Mouse (Mus musculus) left cerebral cortex, adult 18-20 months (tissue): ENCODE measurements at regions not wholly inside any gene's neighbourhood (a gene's known extent, or its start where the extent isn't known, plus 50 kb on each side); places are given as distances from the start of the nearest gene placed in this dataset.

Experiments used
- DNase-seq, 2 experiments: peaks; one replicate each; pipeline ENCODE4 v3.0.0; 2021 to 2022; ENCODE audit warnings: low spot score in 2 of 2, mixed read lengths in 1 of 2

GRCm38 (mm10) chr10:122563973-122564372, 114.6 kb upstream of the Ppm1h start:
- DNase-seq, result no peak

GRCm38 (mm10) chr10:122564473-122564872, 114.1 kb upstream of the Ppm1h start:
- no peak for DNase-seq

- no peak for DNase-seq
Measured at GRCm38 (mm10) chr10:122566601-122567000, 112.0 kb upstream of the Ppm1h start.

DNA sequence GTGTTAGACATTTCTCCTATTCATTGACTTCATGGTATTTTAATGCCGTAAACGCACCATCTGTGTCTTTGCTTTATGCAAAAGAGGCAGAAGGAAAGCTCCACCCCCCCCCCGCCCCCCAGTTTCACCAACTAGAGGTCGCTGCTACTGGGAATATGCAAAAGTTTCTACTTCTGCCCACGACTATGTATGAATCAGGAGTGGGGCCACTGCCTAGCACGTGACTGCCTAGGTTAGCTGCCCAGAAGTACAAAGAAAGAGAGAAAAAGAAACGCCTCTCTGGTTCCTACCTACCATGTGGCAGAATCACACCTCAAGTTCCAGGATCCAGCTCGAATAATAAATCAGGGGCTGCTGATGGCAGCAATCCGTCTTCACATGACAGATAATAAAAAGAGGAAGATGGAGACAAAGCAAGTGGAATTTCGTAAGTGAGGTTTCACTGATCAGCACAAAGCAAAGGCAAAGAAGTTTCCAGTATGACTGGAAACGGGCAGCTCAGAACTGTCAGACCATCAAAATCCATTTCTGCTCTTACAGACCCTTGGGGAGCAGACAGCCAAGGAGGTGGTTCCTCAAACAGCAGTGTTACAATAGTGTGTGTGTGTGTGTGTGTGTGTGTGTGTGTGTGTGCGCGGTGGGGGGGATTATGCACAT, 108.9 kb upstream of the Ppm1h start:
- peak; percentile 18 to 33 for DNase-seq

GRCm38 (mm10) chr10:122570909-122571551, 107.5 kb upstream of the Ppm1h start:
- DNase-seq, result no peak

DNA sequence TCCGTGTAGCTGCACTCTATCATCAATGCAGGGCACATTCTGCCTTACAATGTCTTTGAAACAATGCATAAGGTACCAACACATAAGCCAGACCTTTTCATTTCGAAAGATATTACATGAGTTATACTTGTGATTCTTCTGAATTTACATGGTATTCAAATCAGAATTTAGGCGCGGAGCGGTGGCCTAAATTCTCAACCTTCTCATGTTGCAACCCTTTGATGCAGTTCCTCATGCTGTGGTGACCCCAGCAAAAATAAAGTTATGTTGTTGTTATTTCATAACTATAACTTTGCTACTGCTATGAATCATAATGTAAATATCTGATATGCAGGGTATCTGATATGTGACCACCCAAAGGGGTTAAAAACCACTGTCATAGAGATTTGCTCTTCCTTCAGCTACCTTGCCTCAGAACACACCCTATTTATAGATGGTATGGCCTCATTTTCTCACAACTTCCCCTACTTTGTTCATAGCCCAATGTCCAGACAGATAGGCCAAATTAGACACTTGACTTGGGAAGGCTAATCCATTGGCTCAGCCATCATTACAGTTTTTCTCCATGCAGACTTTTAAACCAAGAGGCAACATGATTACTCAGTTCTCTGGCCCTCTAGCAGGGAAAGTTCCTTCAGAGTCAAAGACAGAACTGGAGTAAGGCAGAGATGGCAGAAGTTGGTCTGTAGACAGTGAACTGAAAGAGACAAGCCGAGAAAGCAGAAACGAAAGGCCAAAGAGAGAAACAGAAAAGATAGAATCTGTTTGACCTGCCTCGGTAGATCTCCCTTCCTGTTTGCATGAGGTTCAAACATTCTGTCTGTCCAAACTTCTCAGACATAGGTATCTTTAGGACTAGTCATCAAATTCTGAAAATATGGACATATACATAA, 102.1 kb upstream of the Ppm1h start:
- DNase-seq, result no peak

GRCm38 (mm10) chr10:122578209-122579001, 100.2 kb upstream of the Ppm1h start:
- DNase-seq, result no peak

DNA sequence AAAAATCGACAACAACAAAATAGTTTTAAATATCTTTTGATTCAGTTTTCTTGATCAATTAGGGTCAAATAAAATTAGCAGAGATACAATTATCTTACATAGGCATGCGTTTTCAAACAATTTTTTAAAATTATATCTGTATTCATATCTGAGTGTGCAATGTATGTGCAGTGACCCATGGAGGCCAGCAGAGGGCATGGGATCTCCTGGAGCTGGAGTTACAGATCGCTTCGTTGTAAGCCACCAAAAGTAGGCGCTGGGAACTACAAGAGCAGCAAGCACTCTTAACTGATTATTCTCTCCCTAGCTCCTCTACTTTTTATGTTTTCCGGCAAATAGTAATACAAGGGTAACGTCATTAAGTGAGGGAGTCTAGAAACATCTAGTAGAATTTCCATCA, 97.5 kb upstream of the Ppm1h start:
- DNase-seq, result no peak

- DNase-seq, result no peak
Measured at GRCm38 (mm10) chr10:122587541-122587940, 91.0 kb upstream of the Ppm1h start.

- no peak for DNase-seq
Measured at GRCm38 (mm10) chr10:122599511-122599910, 79.1 kb upstream of the Ppm1h start.

GRCm38 (mm10) chr10:122602394-122602793, 76.2 kb upstream of the Ppm1h start:
- DNase-seq, result no peak

DNA sequence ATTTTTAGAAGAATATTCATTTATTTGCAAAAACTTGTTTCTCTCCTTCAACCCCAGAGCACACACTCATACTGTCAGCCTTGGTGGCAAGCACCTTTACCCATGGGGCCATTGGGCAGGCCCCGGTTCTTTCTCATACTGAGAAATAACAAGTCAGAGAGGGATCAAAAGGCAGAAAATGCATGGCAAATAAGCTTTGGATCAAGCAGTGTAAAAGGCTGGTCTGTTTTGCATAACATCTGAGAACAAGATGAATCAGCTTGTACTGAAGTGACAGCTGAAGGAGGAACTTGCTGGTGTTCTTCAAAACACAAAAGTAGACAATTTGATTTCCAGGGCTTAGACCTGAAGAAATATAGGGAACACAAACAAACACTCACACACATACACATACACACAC, 74.6 kb upstream of the Ppm1h start:
- no peak for DNase-seq

DNA sequence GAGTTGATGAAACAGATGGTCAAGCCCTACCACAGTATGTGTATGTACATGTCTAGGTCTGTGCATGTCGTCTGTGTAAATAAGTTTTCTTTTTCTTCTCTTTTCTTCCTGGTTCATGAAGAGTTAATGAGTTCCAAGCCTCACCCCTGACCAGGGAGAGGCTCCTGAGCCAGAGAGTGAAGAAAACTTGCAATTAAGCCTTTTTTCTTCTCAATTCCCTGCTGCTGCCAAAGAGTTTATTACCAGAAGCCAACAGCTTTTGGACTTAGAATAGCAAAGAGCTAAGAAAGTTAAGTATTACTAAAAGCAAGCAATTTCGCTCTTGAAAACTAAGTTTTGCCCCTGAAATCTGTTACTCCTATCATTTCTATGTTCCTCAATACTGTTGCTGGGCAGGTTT, 65.3 kb upstream of the Ppm1h start:
- no peak for DNase-seq

DNA sequence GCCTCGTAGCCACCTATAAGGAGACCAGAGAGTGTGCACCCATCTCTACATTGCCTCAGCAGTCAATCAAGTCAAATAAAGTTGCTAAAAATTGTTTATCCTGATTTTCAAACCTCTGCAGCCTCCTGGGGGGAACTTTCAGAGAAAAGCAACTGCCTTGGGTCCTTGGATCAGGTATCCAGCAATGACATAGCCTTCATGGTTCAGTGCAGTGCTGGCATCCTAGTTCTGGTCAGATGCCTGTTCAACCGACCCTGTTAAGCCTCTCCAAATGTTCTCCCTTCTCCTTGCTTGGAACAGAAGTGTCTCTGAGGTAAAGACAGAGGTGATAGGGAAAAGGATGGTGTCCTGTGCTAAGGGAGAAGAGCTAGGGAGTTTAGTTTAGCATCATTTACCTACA, 64.7 kb upstream of the Ppm1h start:
- no peak for DNase-seq

DNA sequence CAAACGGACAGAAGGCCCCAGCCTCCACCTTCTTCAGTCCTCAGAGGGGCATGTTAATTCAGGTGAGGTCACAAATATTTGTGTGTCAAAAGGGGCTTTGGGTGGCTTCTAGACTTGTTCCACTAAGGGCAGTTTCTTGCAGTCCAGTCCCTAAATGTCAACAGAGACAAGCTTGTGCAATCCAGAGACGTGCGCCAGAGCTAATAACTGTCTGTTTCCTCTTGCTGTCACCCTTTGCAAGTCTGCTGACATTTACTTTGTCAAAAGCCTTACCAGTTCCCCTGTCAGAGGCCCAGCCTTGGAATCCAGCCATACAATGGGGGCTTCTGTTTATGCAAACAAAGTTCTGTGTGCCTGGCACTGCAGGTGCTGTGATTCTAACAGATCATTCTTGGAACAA, 63.8 kb upstream of the Ppm1h start:
- no peak for DNase-seq

- no peak for DNase-seq
Measured at GRCm38 (mm10) chr10:122615658-122616057, 62.9 kb upstream of the Ppm1h start.

DNA sequence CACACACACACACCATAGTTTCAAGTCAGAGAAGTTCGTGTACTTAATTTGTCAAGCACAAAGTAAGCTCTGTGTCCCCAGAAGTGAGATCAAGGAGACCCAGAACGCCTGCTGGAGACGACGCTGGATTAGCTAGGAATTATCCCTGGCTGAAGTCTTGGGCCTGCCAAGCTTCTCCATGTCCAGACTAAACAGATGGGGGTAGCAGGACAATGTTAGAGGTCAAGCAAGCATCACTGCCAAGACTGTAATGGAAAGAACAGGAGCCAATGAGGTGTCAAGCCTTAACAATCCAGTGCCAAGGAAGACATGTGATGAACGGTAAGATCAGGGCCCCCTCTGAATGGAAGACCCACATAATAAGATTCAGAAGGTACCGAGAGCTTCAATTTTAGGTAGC, 62.2 kb upstream of the Ppm1h start:
- no peak for DNase-seq

DNA sequence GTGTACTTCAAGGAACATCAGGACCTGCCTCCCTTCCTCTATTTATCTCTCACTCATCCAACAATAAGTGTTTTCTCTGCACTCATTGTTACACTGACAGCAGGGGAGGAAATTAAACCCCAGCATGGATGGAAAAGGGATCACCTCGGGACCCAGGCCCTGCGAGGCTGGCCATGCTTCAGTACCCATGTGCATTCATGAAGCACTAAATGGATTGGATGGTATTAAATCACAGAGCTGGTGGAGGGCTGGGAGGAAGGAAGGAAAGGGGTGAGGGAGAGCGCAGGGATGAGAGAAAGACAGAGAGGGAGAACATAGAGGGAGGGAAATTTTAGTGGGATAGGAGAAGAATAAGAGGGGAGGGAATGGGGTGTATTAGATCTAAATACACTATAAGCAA, 59.7 kb upstream of the Ppm1h start:
- DNase-seq, result no peak

GRCm38 (mm10) chr10:122619406-122620116, 59.0 kb upstream of the Ppm1h start:
- no peak for DNase-seq
